Mouse (Mus musculus): ENCODE data around the gene Fat2.

The Fat2 gene

DNA sequence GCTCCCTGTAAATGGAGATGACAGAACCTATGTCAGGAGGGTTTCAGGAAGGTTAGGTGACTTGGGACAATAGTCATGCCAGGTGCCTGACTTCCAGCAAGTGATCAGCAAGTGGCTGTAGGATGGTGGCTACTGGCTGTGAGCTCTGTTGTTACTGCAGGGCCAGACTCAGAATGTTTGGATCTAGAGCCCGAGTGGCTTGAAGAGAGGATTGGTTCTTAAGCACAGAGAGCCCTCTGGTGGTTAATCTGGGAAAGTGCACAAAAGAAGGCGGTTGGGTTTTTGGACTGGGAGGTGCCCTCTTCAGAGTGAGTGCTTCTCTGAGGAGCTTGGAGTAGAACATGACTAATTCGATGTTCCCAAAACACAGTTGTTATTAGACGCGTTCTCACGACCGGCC is 95.8 kb downstream of the Fat2 start:
- peak; percentile 63 to 75 for DNase-seq (ENCODE audit: low spot score in 2 of 2)

DNA sequence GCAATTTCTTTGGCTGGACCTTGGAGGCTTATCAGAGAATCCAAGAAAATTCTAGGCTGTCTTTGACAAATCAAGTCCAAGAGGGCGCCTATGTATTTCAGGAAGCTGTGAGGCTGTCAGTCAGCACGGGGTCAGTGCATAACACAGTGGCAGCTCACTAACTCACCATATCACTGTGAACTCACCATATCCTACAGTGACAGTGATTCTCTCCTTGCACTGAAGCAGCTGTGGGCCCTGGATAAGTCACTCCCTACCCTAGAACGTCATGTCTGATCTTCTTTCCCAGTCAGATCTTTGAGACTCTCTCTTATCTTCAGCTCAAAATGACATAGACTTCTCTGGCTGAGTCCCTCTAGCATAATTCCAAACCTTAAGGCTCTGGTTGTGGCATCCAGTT is 96.9 kb downstream of the Fat2 start:
- no peak for DNase-seq (ENCODE audit: low spot score in 2 of 2)

DNA sequence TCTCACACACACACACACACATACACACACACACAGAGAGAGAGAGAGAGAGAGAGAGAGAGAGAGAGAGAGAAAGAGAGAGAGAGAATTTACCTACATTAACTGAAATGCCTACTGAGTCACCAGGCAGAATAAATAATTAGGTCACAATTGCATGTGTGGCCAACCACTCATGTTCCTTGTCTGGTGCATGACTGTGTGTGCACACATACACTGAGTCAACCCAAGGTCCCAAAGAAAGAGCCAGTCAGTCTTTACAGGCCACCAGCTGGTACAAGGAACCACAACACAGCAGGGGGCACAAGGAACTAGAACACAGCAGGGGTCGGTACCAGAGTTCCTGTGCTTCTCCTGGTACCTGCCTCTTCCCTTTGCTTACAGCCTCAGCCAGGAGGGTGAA is 99.5 kb downstream of the Fat2 start:
- DNase-seq (ENCODE audit: low spot score in 2 of 2): no peak

DNA sequence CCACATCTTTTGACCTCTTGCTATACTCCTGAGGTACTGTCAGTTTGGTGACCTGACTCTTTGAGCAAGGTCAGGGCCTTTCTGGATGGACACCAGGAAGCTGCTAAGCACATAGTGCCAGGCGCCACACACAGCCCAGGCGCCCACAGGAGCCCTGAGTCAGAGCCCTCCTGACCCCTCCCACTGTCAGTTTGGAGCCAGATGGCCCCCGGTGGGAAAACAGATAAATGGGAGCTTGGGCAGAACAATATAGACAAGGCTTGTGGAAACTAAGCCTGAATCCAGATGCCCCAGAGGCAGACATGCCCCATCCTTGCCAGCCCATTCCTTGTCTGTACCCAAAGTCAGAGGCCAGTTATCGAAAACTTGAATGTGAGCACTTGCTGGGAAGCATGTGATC is 101.6 kb downstream of the Fat2 start:
- no peak for DNase-seq (ENCODE audit: low spot score in 2 of 2)

DNA sequence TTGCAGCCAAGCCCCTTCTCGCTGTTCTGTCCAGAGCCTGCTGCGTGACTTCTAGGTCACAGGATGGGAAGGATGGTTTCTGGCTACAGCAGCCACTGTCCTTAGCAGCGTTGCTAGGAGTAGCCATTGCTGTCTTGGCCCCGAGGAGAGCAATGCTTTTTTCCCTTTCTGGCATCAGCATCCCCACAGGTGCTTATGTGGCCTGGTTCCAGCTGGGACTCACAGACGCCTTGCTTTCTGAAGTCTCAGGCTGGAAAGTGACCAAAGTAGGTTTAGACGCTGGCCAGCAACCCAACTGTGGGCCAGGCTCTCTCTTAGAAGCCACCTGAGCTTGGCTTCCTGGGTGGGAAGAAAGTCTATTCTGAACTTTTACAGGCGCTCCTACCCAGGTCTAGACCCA is 102.1 kb downstream of the Fat2 start:
- no peak for DNase-seq (ENCODE audit: low spot score in 2 of 2)

DNA sequence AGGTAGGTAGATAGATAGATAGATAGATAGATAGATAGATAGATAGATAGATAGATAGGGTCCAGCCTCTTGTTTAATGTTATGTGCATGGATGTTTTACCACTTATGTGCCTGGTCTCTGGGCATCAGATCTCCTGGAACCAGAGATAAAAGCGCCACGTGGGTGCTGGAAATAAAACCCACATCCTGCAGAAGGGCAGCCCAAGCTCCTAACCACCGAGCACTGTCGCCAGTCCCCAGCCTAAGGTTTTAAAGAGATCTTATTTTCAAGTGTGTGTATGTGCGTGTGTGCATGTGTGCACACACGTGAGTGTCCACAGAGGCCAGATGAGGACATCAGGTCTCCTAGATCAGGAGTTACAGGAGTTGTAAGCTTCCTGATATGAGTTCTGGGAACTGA is 105.3 kb downstream of the Fat2 start:
- DNase-seq (ENCODE audit: low spot score in 2 of 2): no peak

DNA sequence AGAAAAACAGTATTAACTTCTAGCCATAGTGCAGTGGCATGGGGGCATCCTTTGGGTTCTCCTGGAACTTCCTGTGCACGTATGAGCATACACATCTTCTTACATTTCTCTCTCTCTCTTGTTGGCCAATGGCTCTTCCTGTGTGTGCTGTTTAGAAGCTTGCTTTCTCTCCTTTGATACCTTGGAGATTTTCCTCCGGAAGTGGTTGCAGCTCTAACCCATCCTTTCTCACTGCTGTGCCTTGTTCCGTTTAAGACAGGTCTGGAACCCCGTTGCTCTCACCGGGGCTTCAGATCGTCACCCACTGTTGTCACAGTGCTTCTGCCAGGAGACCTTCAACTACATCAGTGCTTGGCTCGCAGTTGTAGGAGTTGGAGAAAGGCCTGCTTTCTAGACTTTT is 115.1 kb downstream of the Fat2 start:
- DNase-seq (ENCODE audit: low spot score in 2 of 2): no peak

DNA sequence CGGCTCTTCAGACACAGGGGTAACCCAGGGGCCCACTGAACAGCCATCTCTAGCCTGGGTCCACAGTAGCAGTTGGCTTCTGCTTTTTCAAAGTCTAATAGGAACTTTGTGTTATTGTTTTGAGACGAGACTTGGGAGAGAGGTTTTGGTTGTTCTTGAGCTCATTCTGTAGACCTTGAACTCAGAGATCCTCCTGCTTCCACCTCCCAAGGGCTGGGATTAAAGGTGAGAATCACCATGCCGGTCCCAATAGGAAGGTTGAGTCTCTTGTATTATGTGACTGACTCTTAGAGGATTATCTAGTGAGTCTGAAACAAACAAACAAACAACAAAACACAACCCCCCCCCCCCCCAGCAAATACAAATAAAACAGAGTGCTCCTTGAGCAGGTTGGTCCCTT is 117.9 kb downstream of the Fat2 start:
- no peak for DNase-seq (ENCODE audit: low spot score in 2 of 2)

DNA sequence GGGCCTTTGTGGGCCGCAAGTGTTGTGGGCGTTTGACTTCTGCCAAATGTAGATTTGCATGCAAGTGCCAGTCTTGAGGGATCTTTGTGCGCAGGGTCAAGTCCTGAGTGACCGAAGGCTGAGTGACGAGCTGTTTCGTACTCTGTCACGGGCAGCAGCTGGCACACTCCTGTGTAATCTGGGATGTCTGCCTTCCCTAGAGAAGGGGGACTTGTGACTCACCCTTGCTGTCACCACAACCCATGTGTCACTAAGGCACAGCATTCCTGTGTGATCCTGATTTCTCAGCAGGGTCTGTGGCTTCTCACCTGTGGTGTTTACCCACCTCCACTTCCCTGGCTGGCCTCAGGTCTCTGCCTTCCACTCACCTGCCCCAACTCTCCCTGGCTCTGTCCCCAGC is 118.5 kb downstream of the Fat2 start:
- no peak for DNase-seq (ENCODE audit: low spot score in 2 of 2)

DNA sequence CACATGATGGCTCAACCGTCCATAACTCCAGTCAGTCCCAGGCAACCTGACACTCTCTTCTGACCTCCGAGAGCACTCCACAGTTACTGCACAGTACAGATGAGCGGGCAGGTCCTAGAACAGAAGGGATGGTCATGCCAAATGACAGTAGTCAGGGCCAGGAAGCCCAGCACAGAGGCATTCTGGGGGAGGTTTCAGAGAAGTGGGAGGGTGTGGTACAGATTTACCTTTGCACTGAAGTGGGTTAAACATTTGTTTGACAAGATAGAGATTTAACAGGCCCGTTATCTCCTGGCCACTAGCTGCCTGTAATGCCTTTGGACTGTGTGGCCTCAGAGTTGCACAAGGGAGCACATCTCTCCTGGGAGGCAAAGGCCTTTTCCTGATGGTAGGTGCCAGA is 118.9 kb downstream of the Fat2 start:
- DNase-seq (ENCODE audit: low spot score in 2 of 2): no peak

DNA sequence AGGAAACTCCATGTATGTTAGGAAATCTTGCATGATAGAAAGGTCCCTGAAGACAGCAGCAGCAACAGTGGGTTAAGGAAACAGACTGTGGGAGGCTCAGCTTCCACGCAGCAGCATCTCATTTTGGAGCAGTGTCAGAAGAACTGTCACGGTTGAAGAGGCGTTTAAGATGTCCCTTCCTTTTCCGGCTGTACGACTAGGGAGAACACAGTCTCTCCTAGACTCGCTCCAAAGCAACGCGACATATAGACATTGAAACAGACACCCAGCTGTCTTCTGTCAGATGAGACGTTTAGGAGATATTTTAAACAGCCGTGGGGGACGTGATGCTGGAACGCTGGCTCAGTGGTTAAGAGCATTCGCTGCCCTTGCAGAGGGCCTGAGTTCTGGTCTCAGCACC is 119.5 kb downstream of the Fat2 start:
- no peak for DNase-seq (ENCODE audit: low spot score in 2 of 2)

DNA sequence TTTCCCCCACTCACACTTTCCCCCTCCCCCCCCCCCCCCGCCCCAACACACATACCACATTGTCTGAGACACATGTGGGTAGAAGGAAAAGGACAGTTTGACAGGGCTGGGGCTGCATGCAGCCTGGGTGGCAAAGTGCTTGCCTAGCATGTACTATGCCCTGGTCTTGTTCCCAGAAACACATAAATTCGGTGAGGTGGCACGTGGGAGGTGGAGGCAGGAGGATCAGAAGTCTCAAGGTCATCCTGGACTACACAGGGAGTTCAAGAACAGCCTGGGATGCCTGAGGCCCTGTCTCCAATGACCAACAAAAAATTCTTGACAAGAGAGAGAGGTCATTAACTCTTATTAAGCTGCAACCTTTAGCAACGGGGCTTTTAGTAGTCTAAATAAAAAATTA is 120.3 kb downstream of the Fat2 start:
- DNase-seq (ENCODE audit: low spot score in 2 of 2): no peak

DNA sequence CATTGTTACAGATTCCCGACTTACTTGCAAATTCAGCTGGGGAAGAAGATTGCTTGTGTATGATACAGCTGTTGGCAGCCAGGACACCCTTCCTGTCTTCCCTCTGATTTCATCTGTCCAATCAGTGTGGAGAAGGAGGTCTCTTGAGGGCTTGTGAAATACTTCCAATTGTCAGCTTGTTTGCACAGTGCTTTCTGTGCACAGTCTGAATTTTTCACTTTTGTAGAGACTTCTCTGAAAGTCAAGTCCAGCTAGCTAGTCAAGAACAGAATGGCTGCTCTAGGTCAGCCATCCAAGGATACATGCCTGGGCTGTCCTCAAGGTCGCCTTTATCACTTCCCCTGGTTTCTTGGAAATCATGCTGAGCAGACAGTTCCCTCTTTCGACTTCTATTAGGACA is 121.4 kb downstream of the Fat2 start:
- DNase-seq (ENCODE audit: low spot score in 2 of 2): peak in 1 of 2 experiments; percentile 26

DNA sequence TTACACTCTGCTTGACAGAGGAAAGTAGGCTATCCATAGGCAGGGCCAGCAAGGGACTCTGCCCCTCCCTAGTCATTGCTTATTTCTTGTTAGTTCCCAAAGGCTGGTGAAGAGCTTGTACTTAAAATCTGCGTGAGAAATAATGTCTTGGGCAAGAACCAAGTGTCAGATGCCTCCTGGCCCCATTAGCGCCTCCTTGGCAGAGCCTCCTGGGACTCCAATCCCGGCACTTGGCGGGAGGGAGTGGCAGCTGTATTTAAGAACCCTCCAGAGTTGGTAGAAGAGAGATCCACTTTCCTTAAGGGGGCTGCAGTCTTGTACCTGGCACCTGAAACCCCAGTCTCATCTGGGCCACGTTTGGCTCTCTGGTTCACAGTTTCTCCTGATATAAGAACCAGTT is 122.2 kb downstream of the Fat2 start:
- peak in 1 of 2 experiments; percentile 23 for DNase-seq (ENCODE audit: low spot score in 2 of 2)

DNA sequence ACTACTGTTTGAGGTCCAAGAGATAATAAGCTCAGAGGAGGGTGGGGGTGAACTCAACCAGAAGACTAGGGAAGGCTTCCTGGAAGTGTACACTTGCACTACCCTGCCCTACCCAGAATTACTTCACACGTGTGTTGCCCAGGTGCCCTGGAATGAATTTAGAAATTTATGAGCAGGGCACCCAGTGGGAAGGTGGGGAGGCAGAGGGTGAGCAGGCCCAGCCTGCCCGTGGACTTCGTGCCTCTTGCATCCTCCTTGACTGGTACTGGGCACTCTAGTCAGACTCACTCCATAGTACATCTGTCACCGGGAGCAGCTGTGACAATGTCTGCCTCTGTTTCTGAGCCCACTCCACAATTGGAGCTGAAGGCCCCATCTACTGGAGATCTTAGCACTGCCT is 122.8 kb downstream of the Fat2 start:
- DNase-seq (ENCODE audit: low spot score in 2 of 2): no peak

DNA sequence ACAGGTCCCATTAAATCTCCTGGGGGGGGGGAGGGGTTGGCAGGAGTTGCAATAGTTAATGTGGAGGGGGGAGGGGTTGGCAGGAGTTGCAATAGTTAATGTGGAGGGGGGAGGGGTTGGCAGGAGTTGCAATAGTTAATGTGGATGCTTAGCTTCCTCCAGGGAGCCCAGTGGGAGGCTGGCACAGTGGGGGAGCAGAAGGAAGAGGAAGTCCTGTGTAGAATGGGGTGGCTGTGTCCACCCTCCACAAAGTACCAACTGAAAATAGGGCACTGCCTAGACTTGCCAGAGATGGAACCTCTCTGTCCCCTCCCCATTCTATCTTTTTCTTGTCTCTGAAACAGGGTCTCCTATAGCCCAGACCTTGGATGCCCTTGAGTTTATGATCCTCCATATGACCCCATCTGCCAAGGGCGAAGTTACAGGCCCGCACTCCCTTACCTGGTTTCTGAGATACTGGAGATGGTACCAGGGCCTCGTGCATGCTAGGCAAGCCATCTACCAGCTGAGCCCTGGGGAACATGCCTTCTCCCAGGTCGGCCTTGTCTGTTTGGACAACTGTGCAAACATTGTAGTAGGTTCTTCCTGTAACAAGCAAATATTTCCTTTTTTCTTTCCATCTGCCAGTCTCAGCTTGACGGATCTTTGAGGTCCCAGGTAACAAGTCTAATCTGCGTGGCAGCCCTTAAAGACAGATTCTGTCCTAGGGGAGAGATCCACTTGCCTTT is 126.6 kb downstream of the Fat2 start:
- DNase-seq (ENCODE audit: low spot score in 2 of 2): no peak

DNA sequence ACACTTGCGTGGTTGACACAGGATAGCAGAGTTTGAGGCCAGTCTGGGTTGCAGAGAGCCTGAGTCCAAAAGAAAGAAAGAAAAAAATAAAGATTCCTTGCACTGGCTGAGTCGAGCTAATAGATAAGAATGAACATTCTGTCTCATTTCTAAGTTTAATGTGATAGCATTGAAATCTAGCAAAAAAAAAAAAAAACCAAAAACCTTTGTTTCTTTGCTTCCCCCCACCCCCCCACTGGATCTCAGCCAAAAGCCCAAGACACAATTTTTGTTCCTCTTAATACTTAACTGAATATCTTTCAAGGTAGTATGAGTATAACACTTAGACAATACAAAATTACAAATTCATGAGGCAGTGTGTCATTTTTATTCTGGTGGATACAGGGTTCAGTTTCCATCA is 127.3 kb downstream of the Fat2 start:
- DNase-seq (ENCODE audit: low spot score in 2 of 2): no peak

DNA sequence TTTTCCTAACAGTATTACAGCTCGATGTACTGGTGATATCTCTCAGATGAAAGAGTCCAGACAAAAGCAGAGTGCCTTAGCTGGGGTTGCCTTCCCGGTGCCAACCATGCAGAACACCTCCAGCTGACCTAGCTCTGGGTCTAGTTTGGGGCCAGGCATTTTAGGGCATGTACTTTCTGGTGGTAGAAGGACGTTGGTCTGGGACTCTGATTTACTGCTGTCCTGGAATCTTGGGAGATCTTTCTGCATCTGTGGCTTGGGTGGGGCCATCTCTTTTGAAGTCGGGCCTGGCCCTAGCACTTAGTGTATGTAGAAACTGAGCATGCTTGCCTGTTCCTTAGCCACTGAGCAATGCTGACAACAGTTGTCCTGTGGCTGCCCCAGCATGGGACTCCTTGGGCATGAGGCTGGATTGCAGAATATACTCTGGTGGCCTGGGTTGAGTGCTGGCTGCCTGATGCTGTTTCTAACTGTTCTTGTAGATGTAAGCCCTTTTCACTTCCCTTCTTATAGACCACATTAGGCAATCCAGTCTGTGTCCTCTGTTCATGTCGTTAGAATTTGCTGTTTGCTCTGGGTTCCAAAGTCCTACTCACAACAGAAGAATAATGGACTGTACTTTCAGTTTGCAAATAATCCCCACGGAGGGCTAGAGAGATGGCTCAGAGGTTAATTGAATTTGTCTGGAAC is 128.2 kb downstream of the Fat2 start:
- no peak for DNase-seq (ENCODE audit: low spot score in 2 of 2)

DNA sequence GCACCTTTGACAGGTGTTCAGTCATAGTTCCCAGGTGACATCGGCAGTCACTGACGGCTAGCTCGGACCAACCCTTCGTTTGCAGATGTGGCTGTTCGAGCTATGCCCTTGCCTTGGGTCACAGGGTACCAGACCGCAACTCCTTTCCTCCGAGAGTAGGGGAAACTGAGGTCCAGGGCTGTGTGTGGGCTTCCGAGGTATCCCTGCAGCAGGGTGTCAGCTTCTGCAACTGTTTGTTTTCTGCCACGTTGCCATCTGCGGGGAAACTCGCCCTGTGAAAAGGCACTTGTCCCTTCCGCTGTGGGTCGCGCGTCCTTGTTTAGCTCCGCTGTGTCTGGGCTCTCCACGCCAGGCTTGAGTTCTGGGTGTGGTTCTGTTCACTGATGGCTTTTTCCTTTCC is 131.8 kb downstream of the Fat2 start:
- peak; percentile 28 for DNase-seq (ENCODE audit: low spot score in 2 of 2)

DNA sequence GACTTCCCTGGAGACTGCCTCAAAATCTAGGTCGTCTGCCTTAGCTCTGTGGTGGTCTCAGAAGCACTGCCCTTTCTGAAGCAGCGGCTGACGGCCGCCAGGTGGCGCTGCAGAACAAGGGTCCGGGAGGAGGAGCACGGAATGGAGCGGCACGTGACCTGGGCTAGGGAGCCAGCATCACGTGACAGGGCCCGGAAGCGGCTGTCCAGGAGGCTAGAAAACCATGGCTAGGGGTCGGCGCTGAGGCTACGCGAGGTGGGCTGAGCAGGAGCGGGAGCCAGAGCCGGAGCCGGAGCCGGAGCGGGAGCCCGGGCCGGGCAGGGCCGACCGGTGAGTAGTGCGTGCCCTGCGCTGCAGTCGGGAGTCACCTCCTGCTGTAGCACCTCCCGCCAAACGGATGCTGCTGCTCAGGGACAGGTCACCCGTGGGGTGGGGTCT is 132.2 kb downstream of the Fat2 start, which contains the start of gene Slc36a1:
TSS of gene Slc36a1 (plus strand) at position 192 of the 438 bp plus-strand sequence.
- peak; percentile 88 to 95 for DNase-seq (ENCODE audit: low spot score in 2 of 2)
